Mouse (Mus musculus) spleen, embryonic (tissue): Measurements from ENCODE around the gene Gm3250.
"Not testable (repeated sequence)": the region's sequence is repeated elsewhere in the genome, so short reads cannot be mapped to it uniquely, and the experiment has no call there.

Experiments used
- CTCF ChIA-PET: fragments of 350-600 bp; sonication (Branson Sonifier 250); formaldehyde crosslinking; loops from one replicate; lab custom pipeline; 2022; lab: Charles Lee

Gene Gm3250

DNA sequence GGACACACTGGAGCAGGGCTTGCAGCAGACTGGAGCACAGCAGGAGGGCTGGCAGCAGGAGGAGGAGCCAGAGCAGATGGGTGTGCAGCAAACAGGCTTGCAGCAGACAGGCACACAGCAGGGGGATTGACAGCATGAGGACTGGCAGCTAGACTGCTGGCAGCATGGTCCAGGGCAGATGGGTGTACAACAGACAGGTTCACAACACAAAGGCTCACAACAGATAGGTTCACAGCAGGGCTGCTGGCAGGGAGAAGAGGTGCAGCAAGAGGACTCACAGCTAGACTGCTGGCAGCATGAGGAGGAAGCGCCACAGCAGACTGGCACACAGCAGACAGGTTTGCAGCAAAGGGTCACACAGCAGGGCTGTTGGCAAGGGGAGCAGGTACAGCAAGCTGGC, 31.7 kb downstream of the Gm3250 start:
- CTCF ChIA-PET = not testable (repeated sequence)

DNA sequence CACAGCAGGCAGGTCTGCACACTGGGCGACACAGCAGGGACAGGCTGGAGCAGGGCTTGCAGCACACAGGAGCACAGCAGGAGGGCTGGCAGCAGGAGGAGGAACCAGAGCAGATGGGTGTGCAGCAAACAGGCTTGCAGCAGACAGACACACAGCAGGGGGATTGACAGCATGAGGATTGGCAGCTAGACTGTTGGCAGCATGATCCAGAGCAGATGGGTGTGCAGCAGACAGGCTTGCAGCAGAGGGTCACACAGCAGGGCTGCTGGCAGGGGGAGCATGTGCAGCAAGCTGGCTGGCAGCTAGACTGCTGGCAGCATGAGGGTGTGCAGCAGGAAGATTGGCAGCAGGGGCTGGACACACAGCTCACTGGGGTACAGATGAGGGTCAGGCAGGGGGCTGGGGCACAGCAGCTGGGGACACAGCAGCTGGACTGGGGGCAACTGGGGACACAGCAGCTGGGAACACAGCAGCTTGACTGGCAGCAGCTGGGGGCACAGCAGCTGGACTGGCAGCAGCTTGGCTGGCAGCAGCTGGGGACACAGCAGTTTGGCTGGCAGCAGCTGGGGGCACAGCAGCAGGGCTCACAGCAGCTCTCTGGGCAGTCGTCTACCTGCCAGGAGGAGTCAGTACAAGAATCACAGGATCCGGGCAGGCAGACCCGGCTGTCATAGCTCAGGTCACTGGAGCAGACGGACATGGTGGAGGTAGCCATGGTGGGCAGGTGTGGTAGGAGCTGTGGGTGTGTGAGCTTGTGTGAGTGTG, 40.2 kb downstream of the Gm3250 start, which contains the start of gene Gm18596:
Gene Gm18596 (minus strand): TSS at position 715 of the 765 bp plus-strand sequence.
- CTCF ChIA-PET = not testable (repeated sequence)

DNA sequence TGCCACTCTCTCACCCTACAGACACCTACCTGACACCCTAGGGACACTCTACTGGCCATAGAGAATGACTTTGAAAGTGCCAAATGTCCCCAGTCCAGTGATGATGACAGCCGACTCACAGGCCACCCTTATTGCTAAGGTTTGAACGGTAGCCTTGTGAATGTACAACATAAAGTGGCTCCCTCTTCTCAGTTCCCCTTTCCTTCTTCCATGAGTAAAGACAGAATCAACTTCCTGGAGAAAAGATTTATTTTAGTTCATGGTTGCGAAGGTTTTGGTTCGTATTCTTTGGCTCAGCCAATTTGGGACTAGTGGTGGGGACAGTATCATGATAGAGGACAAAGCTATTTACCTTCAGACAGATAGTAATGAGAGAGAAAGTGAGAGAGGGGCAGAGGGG, 43.4 kb downstream of the Gm3250 start:
- CTCF ChIA-PET = no interaction called here

DNA sequence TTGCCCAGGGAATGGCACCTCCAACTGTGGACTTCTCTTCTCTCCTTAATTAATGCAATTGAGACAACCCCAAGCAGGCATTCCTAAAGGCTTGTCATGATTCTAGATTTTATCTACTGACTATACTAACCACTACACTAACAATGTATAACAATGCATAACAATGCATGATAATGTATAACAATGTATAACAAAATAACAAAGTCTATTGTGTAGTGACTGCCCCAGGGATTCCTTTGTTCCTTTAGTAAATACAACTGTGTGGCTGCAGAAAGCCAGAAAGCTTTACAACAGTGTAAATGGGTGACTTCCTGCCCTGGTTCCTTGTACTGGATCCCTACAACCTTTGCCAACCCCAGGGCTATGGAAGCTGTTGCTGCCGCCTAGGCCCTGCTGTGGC, 46.4 kb downstream of the Gm3250 start:
- CTCF ChIA-PET = no interaction called here
